Mouse (Mus musculus) CD8-positive naive resting alpha-beta T cell, adult 2 months (primary cell): ENCODE results near the gene Wdr60.
"Not testable (repeated sequence)": the region's sequence is repeated elsewhere in the genome, so short reads cannot be mapped to it uniquely, and the experiment has no call there.

Experiments
- DNase-seq, 2 experiments: peaks; one replicate each; pipeline ENCODE4 v3.0.0; 2022; ENCODE audit warnings: low read depth in 2 of 2, low spot score in 2 of 2

The Wdr60 gene

GRCm38 (mm10) chr12:116262555-116263341 lies at the start of gene Wdr60:
Gene Wdr60 (minus strand): TSS chr12:116263022.
- DNase-seq, result peak; percentile 68 to 74

GRCm38 (mm10) chr12:116308612-116309011 lies 45.8 kb upstream of the Wdr60 start:
- no peak for DNase-seq

- DNase-seq, result no peak
Measured at GRCm38 (mm10) chr12:116307870-116308269, 45.0 kb upstream of the Wdr60 start.

GRCm38 (mm10) chr12:116306042-116306441 lies 43.2 kb upstream of the Wdr60 start:
- DNase-seq, result no peak

- DNase-seq, result no peak
Measured at GRCm38 (mm10) chr12:116302181-116302580, 39.4 kb upstream of the Wdr60 start.

- DNase-seq, result no peak
Measured at GRCm38 (mm10) chr12:116299906-116300305, 37.1 kb upstream of the Wdr60 start.

- no peak for DNase-seq
Measured at GRCm38 (mm10) chr12:116293599-116294292, 30.9 kb upstream of the Wdr60 start.

- no peak for DNase-seq
Measured at GRCm38 (mm10) chr12:116293185-116293584, 30.4 kb upstream of the Wdr60 start.

GRCm38 (mm10) chr12:116283511-116283910 lies 20.7 kb upstream of the Wdr60 start:
- no peak for DNase-seq

- no peak for DNase-seq
Measured at GRCm38 (mm10) chr12:116282856-116283255, 20.0 kb upstream of the Wdr60 start.

- DNase-seq, result no peak
Measured at GRCm38 (mm10) chr12:116281427-116282281, 18.8 kb upstream of the Wdr60 start.

- peak; percentile 99 to 100 for DNase-seq
Measured at GRCm38 (mm10) chr12:116280653-116281364, 18.0 kb upstream of the Wdr60 start, which contains the start of gene Esyt2. Gene Esyt2 (plus strand): TSS chr12:116281196.

- DNase-seq, result no peak
Measured at GRCm38 (mm10) chr12:116280149-116280652, 17.4 kb upstream of the Wdr60 start.

- no peak for DNase-seq
Measured at GRCm38 (mm10) chr12:116279181-116279580, 16.4 kb upstream of the Wdr60 start.

- DNase-seq, result no peak
Measured at GRCm38 (mm10) chr12:116278541-116278940, 15.7 kb upstream of the Wdr60 start.

GRCm38 (mm10) chr12:116276961-116277360 lies 14.1 kb upstream of the Wdr60 start:
- DNase-seq, result no peak

- no peak for DNase-seq
Measured at GRCm38 (mm10) chr12:116275631-116276030, 12.8 kb upstream of the Wdr60 start.

GRCm38 (mm10) chr12:116275086-116275485 lies 12.3 kb upstream of the Wdr60 start, which contains the start of gene Gm11027:
Gene Gm11027 (plus strand): TSS chr12:116275386.
- not testable (repeated sequence) for DNase-seq

- DNase-seq, result no peak
Measured at GRCm38 (mm10) chr12:116273733-116274132, 10.9 kb upstream of the Wdr60 start.

- no peak for DNase-seq
Measured at GRCm38 (mm10) chr12:116271071-116271470, 8.2 kb upstream of the Wdr60 start.
